Mouse (Mus musculus) kidney, embryonic 14.5 days (tissue): Measurements from ENCODE around the gene Ptges2. TPM values are rescaled to one million over a fixed set of nuclear protein-coding genes. Genes with fewer than 3 reads are reported as not detected.

Experiments
- ATAC-seq: fragments of 200-750 bp; cut with Nextera tagmentation; 2 replicates; pipeline ENCODE4 v1.8.0; 2017; ENCODE audit warnings: moderate number of reproducible peaks, mild to moderate bottlenecking, moderate TSS enrichment, moderate library complexity; ENCODE audit not compliant: low FRiP score, low TSS enrichment
- H3K27ac ChIP-seq: fragments of 300-500 bp; sonication (generic); 2 replicates; pipeline ENCODE4 v1.5.1; 2014; ENCODE audit warnings: low read depth, mild to moderate bottlenecking, low read length, moderate library complexity, mixed read lengths
- H3K27me3 ChIP-seq: fragments of 300-500 bp; sonication (generic); 2 replicates; pipeline ENCODE4 v1.6.1; 2014; ENCODE audit warnings: mild to moderate bottlenecking, low read length; ENCODE audit not compliant: control insufficient read depth, insufficient read depth
- H3K36me3 ChIP-seq: fragments of 300-500 bp; sonication (generic); 2 replicates; pipeline ENCODE4 v1.6.1; 2014; ENCODE audit warnings: low read length, mixed read lengths; ENCODE audit not compliant: control insufficient read depth, insufficient read depth
- H3K4me1 ChIP-seq: fragments of 300-500 bp; sonication (generic); 2 replicates; pipeline ENCODE4 v1.6.1; 2014; ENCODE audit warnings: low read length, mixed read lengths; ENCODE audit not compliant: control insufficient read depth, insufficient read depth
- H3K4me2 ChIP-seq: fragments of 300-500 bp; sonication (generic); replicated peaks from 2 replicates; pipeline ENCODE4 v1.6.1; 2014; ENCODE audit warnings: low read depth, mild to moderate bottlenecking, low read length
- H3K4me3 ChIP-seq: fragments of 300-500 bp; sonication (generic); 2 replicates; pipeline ENCODE4 v1.5.1; 2014; ENCODE audit warnings: mild to moderate bottlenecking, low read length
- H3K9ac ChIP-seq: fragments of 300-500 bp; sonication (generic); 2 replicates; pipeline ENCODE4 v1.6.1; 2014; ENCODE audit warnings: low read depth, mild to moderate bottlenecking, low read length, moderate library complexity
- H3K9me3 ChIP-seq: fragments of 300-500 bp; sonication (generic); 2 replicates; pipeline ENCODE4 v1.6.1; 2016; ENCODE audit warnings: low read length; ENCODE audit not compliant: control insufficient read depth
- WGBS: fragments of 180-500 bp; shearing (Covaris S2); extraction: QIAGEN DNeasy Blood & Tissue Kit; methylation state at CpG from one replicate; pipeline ENCODE4 v1.1.7; 2014; 5-methylcytosine and 5-hydroxymethylcytosine counted together
- polyA plus RNA-seq: library from polyadenylated mRNA; unstranded; fragments of >200 nt; fragmentation: Nextera tagmentation; extraction: Ambion mirVana; gene quantifications from 2 replicates; pipeline ENCODE4 v1.2.1, GENCODE M21; 2014

Gene Ptges2
- polyA plus RNA-seq, 1 experiment from 2014 or later, result 32.2 TPM

DNA sequence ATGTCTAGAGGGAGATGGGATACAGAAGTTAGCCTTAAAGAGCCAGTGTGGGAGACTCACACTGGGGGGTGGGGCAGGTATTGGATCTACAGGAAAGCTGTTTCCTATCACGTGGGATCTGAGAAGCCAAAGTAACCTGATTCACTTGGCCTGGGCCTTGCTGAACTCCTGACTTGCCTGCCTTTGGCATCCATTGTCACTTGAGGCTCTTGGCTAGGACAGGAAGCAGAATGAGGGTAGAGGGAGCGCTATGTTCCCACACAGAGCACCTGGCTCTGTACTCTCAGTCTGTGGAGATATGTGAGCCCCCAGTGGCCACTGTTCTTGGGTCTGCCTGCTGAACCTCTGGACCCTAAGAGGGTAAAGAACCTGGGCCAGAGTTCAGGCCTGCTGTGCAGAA lies 20.9 kb downstream of the Ptges2 start:
- ATAC-seq, result no peak
- 52% methylated on average over 2 of the region's 2 CpGs for whole genome bisulfite sequencing

DNA sequence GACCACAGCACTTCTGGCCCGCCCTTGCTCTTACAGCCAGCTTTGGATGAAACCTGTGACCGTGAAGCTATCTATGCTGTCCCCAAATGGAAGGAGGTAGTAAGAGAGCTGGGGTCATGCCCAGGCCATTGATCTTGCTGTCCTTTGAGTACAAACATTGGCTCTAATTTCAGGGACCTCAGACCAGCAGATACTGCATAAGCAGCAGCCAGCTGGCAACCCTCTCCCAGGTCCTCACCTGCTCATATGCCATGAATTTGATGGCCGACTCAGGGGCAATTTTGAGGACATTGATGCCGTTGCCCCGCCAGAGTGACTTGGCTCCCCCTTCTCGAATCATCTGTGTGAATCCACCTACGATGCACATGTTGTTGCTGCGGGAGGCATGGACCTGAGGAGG lies 21.8 kb downstream of the Ptges2 start:
- H3K9ac ChIP-seq, result no peak overlapping the region
- WGBS, result 62% methylated on average over 8 of the region's 8 CpGs
- H3K36me3 ChIP-seq, result peaks cover 71% of the 10 kb centered on the region
- no peaks in the 10 kb centered on the region for H3K9me3 ChIP-seq
- peaks cover 9% of the 10 kb centered on the region for H3K4me1 ChIP-seq
- no peak overlapping the region for H3K4me2 ChIP-seq
- ATAC-seq, result no peak
- no peak overlapping the region for H3K4me3 ChIP-seq
- no peak overlapping the region for H3K27ac ChIP-seq
- H3K27me3 ChIP-seq, result no peaks in the 10 kb centered on the region

More for the DNA sequence above, 20.9 kb downstream of the Ptges2 start:
- H3K27ac ChIP-seq, result no peak overlapping the region
- no peak overlapping the region for H3K4me2 ChIP-seq
- no peaks in the 10 kb centered on the region for H3K27me3 ChIP-seq
- no peak overlapping the region; the same call in 1 of the 2 replicates for H3K9ac ChIP-seq
- H3K4me1 ChIP-seq, result peaks cover 8% of the 10 kb centered on the region
- H3K36me3 ChIP-seq, result peaks cover 71% of the 10 kb centered on the region
- no peaks in the 10 kb centered on the region for H3K9me3 ChIP-seq
- no peak overlapping the region for H3K4me3 ChIP-seq

DNA sequence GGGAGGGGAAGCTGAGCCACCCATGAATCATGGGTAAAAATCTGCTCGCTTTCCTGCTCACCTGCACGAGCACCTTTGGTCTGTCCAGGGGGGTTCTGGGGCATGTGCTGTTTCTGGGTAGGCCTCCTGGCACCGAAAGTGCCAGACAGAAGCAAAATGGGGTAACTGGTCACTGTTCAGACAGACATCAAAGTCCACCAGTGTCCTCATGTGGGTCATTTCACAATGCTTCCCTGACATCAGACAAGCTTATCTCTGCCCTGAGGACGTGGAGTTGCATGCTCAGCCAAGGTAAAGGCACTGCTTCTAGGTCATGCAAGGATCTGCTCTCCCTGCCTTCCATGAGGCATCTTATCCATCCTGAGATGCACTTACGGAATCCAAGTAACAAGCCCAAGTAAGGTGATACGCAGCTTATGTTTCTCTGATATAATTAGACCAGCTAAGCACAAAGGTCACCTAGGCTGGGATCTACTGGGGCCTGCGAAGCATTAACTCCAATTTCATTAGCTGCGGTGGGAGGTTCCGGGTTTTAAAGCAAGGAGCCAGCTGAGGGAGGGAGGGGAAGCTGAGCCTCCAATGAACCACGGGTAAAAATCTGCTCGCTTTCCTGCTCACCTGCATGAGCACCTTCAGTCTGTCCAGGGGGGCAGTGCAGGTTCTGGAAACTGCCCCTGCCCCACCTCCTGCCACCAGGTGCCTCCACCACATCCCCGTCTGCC lies 22.9 kb downstream of the Ptges2 start:
- WGBS, result 55% methylated on average over 12 of the region's 12 CpGs
- no peak overlapping the region for H3K4me3 ChIP-seq
- peaks cover 20% of the 10 kb centered on the region for H3K4me1 ChIP-seq
- ATAC-seq, result no peak
- no peak overlapping the region for H3K9ac ChIP-seq
- H3K27me3 ChIP-seq, result no peaks in the 10 kb centered on the region
- H3K36me3 ChIP-seq, result peaks cover 71% of the 10 kb centered on the region
- no peaks in the 10 kb centered on the region for H3K9me3 ChIP-seq
- no peak overlapping the region for H3K27ac ChIP-seq
- H3K4me2 ChIP-seq, result no peak overlapping the region

DNA sequence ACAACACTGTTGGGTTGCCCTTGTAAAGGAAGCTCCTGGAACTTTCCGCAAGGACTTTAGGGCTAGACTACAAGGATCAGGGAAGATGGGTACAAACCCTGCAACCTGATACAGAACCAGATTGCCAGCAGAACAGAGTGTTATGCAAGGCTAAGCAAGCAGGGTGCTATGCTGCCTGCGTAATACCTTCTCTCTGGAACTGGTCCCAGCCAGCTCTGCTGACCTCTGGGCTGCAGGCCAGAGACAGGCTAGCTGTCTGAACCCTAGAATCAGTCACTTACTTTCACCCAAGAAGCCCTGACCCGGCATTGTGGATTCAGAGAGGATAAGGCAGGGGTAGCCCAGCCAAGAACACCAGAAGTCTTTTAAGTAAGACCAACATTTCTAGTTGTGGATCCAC lies 23.7 kb downstream of the Ptges2 start:
- H3K9me3 ChIP-seq, result no peaks in the 10 kb centered on the region
- no peak overlapping the region for H3K9ac ChIP-seq
- H3K27ac ChIP-seq, result 0 out of 2 replicates have a peak overlapping the region, but pooled peaks have one; percentile 30
- WGBS, result 71% methylated on average over 3 of the region's 3 CpGs
- H3K4me2 ChIP-seq, result no peak overlapping the region
- H3K4me1 ChIP-seq, result peaks cover 25% of the 10 kb centered on the region
- ATAC-seq, result no peak
- H3K36me3 ChIP-seq, result peaks cover 67% of the 10 kb centered on the region
- no peaks in the 10 kb centered on the region for H3K27me3 ChIP-seq
- no peak overlapping the region for H3K4me3 ChIP-seq

DNA sequence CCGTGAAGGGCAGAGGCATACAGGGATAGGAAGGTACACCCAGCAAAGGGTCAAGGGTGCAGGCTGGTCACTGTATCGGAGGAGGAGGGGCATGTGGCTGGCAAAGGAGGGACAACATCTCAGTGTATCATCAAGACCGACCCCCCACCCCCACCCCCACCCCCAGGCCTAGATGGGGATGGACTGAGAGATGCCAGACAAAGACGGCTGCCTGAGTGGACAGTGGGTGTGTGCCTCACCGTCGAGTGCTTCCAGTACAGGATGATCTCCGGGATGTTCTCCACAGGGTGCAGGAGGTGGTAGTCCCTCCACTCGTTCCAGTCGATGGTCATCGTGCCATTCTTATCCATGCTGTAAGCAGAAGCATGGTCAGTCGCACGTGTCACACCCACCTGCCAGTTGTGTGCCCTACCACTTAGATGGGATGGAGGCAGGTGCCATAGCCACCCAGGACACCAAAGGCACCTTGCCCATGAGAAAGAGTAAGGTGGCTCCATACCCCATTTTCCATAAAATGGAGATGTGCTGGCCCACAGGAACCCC lies 24.4 kb downstream of the Ptges2 start:
- 87% methylated on average over 12 of the region's 12 CpGs for WGBS
- Histone ChIP-seq H3K4me3 (no peak overlapping the region), H3K9me3 (no peaks in the 10 kb centered on the region), H3K9ac (no peak overlapping the region), H3K27me3 (no peaks in the 10 kb centered on the region), H3K4me2 (no peak overlapping the region), H3K4me1 (peaks cover 32% of the 10 kb centered on the region), H3K27ac (no peak overlapping the region), H3K36me3 (peaks cover 60% of the 10 kb centered on the region)
- ATAC-seq, result no peak

DNA sequence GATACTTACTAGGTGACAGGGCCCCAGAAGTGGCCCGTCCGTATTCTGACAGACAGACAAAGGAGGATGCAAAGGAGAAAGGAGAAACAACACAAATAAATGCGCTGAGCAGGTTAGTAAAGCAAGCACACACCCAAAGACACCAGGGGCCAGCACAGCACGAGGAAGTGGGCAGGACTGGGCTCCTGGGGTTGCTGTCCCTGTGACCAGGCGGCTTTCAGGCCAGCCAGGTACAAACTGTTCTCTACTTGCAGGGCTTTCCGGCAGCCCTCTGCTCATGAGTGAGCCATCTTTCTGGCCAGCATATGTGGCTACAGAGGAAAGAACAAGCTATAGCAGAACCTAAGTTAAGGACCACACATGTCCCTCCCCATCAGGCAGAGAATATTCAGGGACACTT lies 25.0 kb downstream of the Ptges2 start:
- no peaks in the 10 kb centered on the region for H3K27me3 ChIP-seq
- H3K4me3 ChIP-seq, result no peak overlapping the region
- H3K36me3 ChIP-seq, result peaks cover 55% of the 10 kb centered on the region
- H3K9ac ChIP-seq, result no peak overlapping the region
- H3K4me2 ChIP-seq, result no peak overlapping the region
- no peak overlapping the region for H3K27ac ChIP-seq
- H3K4me1 ChIP-seq, result peaks cover 36% of the 10 kb centered on the region
- no peaks in the 10 kb centered on the region for H3K9me3 ChIP-seq
- WGBS, result 91% methylated on average over 6 of the region's 6 CpGs
- no peak for ATAC-seq

DNA sequence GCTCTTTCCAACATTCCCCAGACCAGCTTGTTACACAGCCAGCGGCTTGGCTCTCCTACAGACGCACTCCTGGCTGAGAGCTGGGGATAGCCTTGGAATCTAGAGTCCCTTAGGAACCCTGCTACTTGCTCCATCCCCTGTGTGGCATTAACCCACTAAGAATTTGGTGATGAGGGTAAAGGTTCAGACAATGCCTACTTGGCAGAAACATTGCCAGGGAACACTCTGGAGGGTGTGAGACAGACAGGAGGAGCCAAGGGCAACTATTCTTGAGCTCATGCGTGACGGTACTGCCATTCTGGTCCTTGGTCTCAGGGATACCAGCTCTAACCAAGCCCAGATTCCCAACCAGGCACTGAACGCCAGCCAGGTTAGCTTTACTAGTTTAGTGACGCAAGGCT lies 26.2 kb downstream of the Ptges2 start:
- WGBS, result 97% methylated on average over 6 of the region's 6 CpGs
- Histone ChIP-seq H3K4me2 (no peak overlapping the region), H3K36me3 (peaks cover 43% of the 10 kb centered on the region), H3K9me3 (no peaks in the 10 kb centered on the region), H3K4me1 (peaks cover 37% of the 10 kb centered on the region), H3K4me3 (no peak overlapping the region), H3K27ac (no peak overlapping the region), H3K27me3 (no peaks in the 10 kb centered on the region), H3K9ac (no peak overlapping the region)
- ATAC-seq, result no peak

DNA sequence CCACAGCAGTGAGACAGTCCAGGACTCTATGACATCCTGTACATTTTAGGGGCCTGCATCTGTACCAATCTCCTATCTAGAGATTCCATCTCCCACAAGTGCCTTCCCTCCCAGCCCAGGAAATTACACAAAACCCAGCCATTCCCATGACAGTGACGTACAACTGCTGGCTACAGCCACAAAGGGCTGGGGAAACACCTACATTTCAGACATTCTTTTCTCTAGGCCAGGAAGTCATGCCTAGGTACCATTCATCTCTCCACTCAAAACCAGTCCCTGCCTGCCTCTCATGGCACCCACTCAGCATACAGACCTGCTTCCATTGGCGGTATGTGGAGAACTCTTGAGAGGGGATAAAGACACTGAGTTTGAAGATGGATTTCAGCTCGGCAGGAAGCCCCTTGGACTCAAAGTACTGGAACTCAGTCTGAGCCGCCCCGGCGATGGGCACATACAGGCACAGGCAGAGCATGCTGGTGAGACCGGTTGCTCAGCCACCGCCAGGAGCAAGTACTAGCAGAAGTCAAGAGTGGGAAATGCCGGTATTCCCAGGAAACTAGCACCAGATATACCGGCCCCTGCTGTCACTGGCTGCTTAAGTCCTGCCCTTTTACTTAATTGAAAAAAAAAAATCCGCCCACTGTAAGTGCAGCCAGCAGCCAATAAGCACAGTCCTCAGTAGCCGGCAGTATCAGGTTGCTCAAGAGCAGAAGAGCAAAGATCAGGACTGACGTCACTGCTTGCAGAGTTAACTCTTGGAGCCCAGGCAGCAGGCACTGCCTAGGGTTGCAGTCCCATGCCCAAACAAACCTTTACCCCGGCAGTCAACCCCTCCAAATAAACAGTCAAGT lies 28.0 kb downstream of the Ptges2 start:
- Histone ChIP-seq H3K4me1 (peaks cover 48% of the 10 kb centered on the region), H3K4me3 (peak overlapping the region; percentile 40), H3K9ac (peak overlapping the region; percentile 48), H3K36me3 (peaks cover 25% of the 10 kb centered on the region), H3K4me2 (peak overlapping the region; percentile 75), H3K9me3 (no peaks in the 10 kb centered on the region), H3K27ac (peak overlapping the region; percentile 85), H3K27me3 (no peaks in the 10 kb centered on the region)
- 2% methylated on average over 14 of the region's 14 CpGs for WGBS
- peak; percentile 91 for ATAC-seq

DNA sequence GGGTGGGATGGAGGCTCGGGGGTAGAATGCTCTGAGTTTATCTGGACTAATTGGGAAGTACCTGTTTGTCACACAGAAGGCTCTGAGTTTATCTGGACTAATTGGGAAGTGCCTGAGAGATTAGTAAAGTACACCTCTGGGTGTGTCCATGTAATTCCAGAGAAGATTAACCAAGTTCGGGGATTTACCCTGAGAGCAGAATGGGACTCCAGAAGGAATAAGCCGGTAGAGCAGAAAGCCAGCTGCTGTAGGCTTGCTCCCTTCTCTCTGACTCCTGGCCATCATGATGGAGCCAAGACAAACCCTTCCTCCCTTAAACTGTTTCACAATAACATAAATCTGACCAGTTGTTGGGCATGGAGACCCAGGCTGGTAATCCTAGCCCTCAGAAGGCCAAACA lies 29.1 kb downstream of the Ptges2 start:
- WGBS, result 34% methylated on average over 3 of the region's 3 CpGs
- Histone ChIP-seq H3K4me3 (no peak overlapping the region), H3K9ac (peak overlapping the region; percentile 23; the same call in 1 of the 2 replicates), H3K4me2 (no peak overlapping the region), H3K9me3 (no peaks in the 10 kb centered on the region), H3K4me1 (peaks cover 50% of the 10 kb centered on the region), H3K27ac (peak overlapping the region; percentile 88), H3K36me3 (peaks cover 15% of the 10 kb centered on the region), H3K27me3 (no peaks in the 10 kb centered on the region)
- no peak for ATAC-seq
